Mouse (Mus musculus): Measurements from ENCODE around the gene Hoxb2. TPM values are rescaled to one million over a fixed set of nuclear protein-coding genes. Genes with fewer than 3 reads are reported as not detected.
A peak's percentile ranks its signal among the peaks of the same experiment; 100 is the strongest.

Gene Hoxb2
- polyA plus RNA-seq, 1 experiment, result 22.8 TPM

- H3K4me3 ChIP-seq (ENCODE audit: insufficient read depth, low read depth, low read length), result peak overlapping the region; percentile 18; the same call in 1 of the 2 replicates
- WGBS, result 19% methylated on average over 17 of the region's 17 CpGs
Measured at GRCm38 (mm10) chr11:96320688-96321087, 29.6 kb upstream of the Hoxb2 start.

GRCm38 (mm10) chr11:96321846-96322245 is 28.5 kb upstream of the Hoxb2 start:
- no peak for DNase-seq
- Histone ChIP-seq H3K27ac (ENCODE audit: insufficient read depth, low read depth, low read length) (peak overlapping the region; percentile 48), H3K36me3 (ENCODE audit: control insufficient read depth, insufficient read depth, low read length) (peaks cover 1% of the 10 kb centered on the region; the same call in 1 of the 2 replicates), H3K27me3 (replicated peaks; ENCODE audit: control insufficient read depth, insufficient read depth, low read length) (no peaks in the 10 kb centered on the region), H3K4me3 (ENCODE audit: insufficient read depth, low read depth, low read length) (no peak overlapping the region), H3K4me1 (ENCODE audit: control insufficient read depth, insufficient read depth, low read length) (peaks cover 4% of the 10 kb centered on the region; the same call in 1 of the 2 replicates)
- no peak for TF ChIP-seq POLR2A (IDR thresholded peaks at IDR 0.05; ENCODE audit: low read depth, low read length)
- TF ChIP-seq CTCF (conservative IDR thresholded peaks at IDR 0.05; ENCODE audit: insufficient read depth, insufficient read length, low read depth, low read length), result no peak
- 40% methylated on average over 5 of the region's 5 CpGs for WGBS

More at GRCm38 (mm10) chr11:96320688-96321087, 29.6 kb upstream of the Hoxb2 start:
- DNase-seq, result no peak
- Histone ChIP-seq H3K4me1 (ENCODE audit: control insufficient read depth, insufficient read depth, low read length) (peaks cover 7% of the 10 kb centered on the region; the same call in 1 of the 2 replicates), H3K27me3 (replicated peaks; ENCODE audit: control insufficient read depth, insufficient read depth, low read length) (no peaks in the 10 kb centered on the region), H3K27ac (ENCODE audit: insufficient read depth, low read depth, low read length) (peak overlapping the region; percentile 53; the same call in 1 of the 2 replicates), H3K36me3 (ENCODE audit: control insufficient read depth, insufficient read depth, low read length) (peaks cover 1% of the 10 kb centered on the region; the same call in 1 of the 2 replicates)
- no peak for TF ChIP-seq CTCF (conservative IDR thresholded peaks at IDR 0.05; ENCODE audit: insufficient read depth, insufficient read length, low read depth, low read length)
- no peak for TF ChIP-seq POLR2A (IDR thresholded peaks at IDR 0.05; ENCODE audit: low read depth, low read length)

GRCm38 (mm10) chr11:96322738-96323137 is 27.6 kb upstream of the Hoxb2 start:
- Histone ChIP-seq H3K4me1 (ENCODE audit: control insufficient read depth, insufficient read depth, low read length) (0 out of 2 replicates have a peak, but pooled peaks cover 7% of the 10 kb centered on the region), H3K27me3 (replicated peaks; ENCODE audit: control insufficient read depth, insufficient read depth, low read length) (no peaks in the 10 kb centered on the region), H3K4me3 (ENCODE audit: insufficient read depth, low read depth, low read length) (no peak overlapping the region), H3K36me3 (ENCODE audit: control insufficient read depth, insufficient read depth, low read length) (peaks cover 1% of the 10 kb centered on the region; the same call in 1 of the 2 replicates), H3K27ac (ENCODE audit: insufficient read depth, low read depth, low read length) (peak overlapping the region; percentile 67)
- WGBS, result 57% methylated on average over 6 of the region's 6 CpGs
- TF ChIP-seq CTCF (conservative IDR thresholded peaks at IDR 0.05; ENCODE audit: insufficient read depth, insufficient read length, low read depth, low read length) (no peak), POLR2A (IDR thresholded peaks at IDR 0.05; ENCODE audit: low read depth, low read length) (no peak)
- no peak for DNase-seq

GRCm38 (mm10) chr11:96323154-96323553 is 27.2 kb upstream of the Hoxb2 start, which contains the start of gene Hoxb3:
Gene Hoxb3 (plus strand): TSS chr11:96323326.
- Histone ChIP-seq H3K4me1 (ENCODE audit: control insufficient read depth, insufficient read depth, low read length) (0 out of 2 replicates have a peak, but pooled peaks cover 7% of the 10 kb centered on the region), H3K4me3 (ENCODE audit: insufficient read depth, low read depth, low read length) (no peak within 1 kb of the TSS), H3K27ac (ENCODE audit: insufficient read depth, low read depth, low read length) (peak within 1 kb of the TSS; percentile 69), H3K36me3 (ENCODE audit: control insufficient read depth, insufficient read depth, low read length) (peaks cover 1% of the 10 kb centered on the region; the same call in 1 of the 2 replicates), H3K27me3 (replicated peaks; ENCODE audit: control insufficient read depth, insufficient read depth, low read length) (no peaks in the 10 kb centered on the region)
- WGBS, result 69% methylated on average over 10 of the region's 10 CpGs
- no peak for DNase-seq
- TF ChIP-seq POLR2A (IDR thresholded peaks at IDR 0.05; ENCODE audit: low read depth, low read length) (no peak), CTCF (conservative IDR thresholded peaks at IDR 0.05; ENCODE audit: insufficient read depth, insufficient read length, low read depth, low read length) (no peak)

- 17% methylated on average over 5 of the region's 5 CpGs for WGBS
- H3K4me1 ChIP-seq (ENCODE audit: control insufficient read depth, insufficient read depth, low read length), result 0 out of 2 replicates have a peak, but pooled peaks cover 7% of the 10 kb centered on the region
Measured at GRCm38 (mm10) chr11:96324125-96324524, 26.2 kb upstream of the Hoxb2 start.

GRCm38 (mm10) chr11:96324965-96325364 is 25.4 kb upstream of the Hoxb2 start:
- Histone ChIP-seq H3K27me3 (replicated peaks; ENCODE audit: control insufficient read depth, insufficient read depth, low read length) (no peaks in the 10 kb centered on the region), H3K36me3 (ENCODE audit: control insufficient read depth, insufficient read depth, low read length) (peaks cover 1% of the 10 kb centered on the region; the same call in 1 of the 2 replicates), H3K4me1 (ENCODE audit: control insufficient read depth, insufficient read depth, low read length) (0 out of 2 replicates have a peak, but pooled peaks cover 7% of the 10 kb centered on the region), H3K27ac (ENCODE audit: insufficient read depth, low read depth, low read length) (peak overlapping the region; percentile 9; the same call in 1 of the 2 replicates), H3K4me3 (ENCODE audit: insufficient read depth, low read depth, low read length) (no peak overlapping the region)
- no peak for TF ChIP-seq CTCF (conservative IDR thresholded peaks at IDR 0.05; ENCODE audit: insufficient read depth, insufficient read length, low read depth, low read length)
- 66% methylated on average over 8 of the region's 8 CpGs for WGBS
- no peak for DNase-seq

More at GRCm38 (mm10) chr11:96324125-96324524, 26.2 kb upstream of the Hoxb2 start:
- Histone ChIP-seq H3K27ac (ENCODE audit: insufficient read depth, low read depth, low read length) (peak overlapping the region; percentile 9; the same call in 1 of the 2 replicates), H3K27me3 (replicated peaks; ENCODE audit: control insufficient read depth, insufficient read depth, low read length) (no peaks in the 10 kb centered on the region), H3K36me3 (ENCODE audit: control insufficient read depth, insufficient read depth, low read length) (peaks cover 1% of the 10 kb centered on the region; the same call in 1 of the 2 replicates), H3K4me3 (ENCODE audit: insufficient read depth, low read depth, low read length) (no peak overlapping the region)
- TF ChIP-seq POLR2A (IDR thresholded peaks at IDR 0.05; ENCODE audit: low read depth, low read length) (no peak), CTCF (conservative IDR thresholded peaks at IDR 0.05; ENCODE audit: insufficient read depth, insufficient read length, low read depth, low read length) (no peak)
- DNase-seq, result no peak

GRCm38 (mm10) chr11:96325747-96326212 is 24.5 kb upstream of the Hoxb2 start:
- H3K27me3 ChIP-seq (replicated peaks; ENCODE audit: control insufficient read depth, insufficient read depth, low read length), result no peaks in the 10 kb centered on the region
- TF ChIP-seq POLR2A (IDR thresholded peaks at IDR 0.05; ENCODE audit: low read depth, low read length) (no peak), CTCF (conservative IDR thresholded peaks at IDR 0.05; ENCODE audit: insufficient read depth, insufficient read length, low read depth, low read length) (no peak)
- WGBS, result 55% methylated on average over 22 of the region's 22 CpGs
- no peak overlapping the region for H3K4me3 ChIP-seq (ENCODE audit: insufficient read depth, low read depth, low read length)
- 0 out of 2 replicates have a peak, but pooled peaks cover 7% of the 10 kb centered on the region for H3K4me1 ChIP-seq (ENCODE audit: control insufficient read depth, insufficient read depth, low read length)
- no peak for DNase-seq
- peaks cover under 1% of the 10 kb centered on the region; the same call in 1 of the 2 replicates for H3K36me3 ChIP-seq (ENCODE audit: control insufficient read depth, insufficient read depth, low read length)
- peak overlapping the region; percentile 73 for H3K27ac ChIP-seq (ENCODE audit: insufficient read depth, low read depth, low read length)

Measured in kidney, adult 2 months (tissue).